ENCODE assay signal across 8 mouse cellular contexts in genomic region chr5:115491771-115492322, GRCm38 (mm10). TPM values are rescaled to one million over a fixed set of nuclear protein-coding genes. Genes with fewer than 3 reads are reported as not detected.
DNase-seq lines count a peak whose midpoint lies in the region; ATAC-seq and TF ChIP-seq lines count a peak whose summit lies in the region.

No protein-coding gene starts in this region.

- peak overlapping the region; percentile 73 for H3K27ac ChIP-seq in heart, postnatal 0 days (ENCODE audit: low read depth)
- H3K27ac ChIP-seq in stomach, embryonic 16.5 days (ENCODE audit: low read length): peak overlapping the region; percentile 25

- peaks cover 8% of the 10 kb centered on the region for H3K4me1 ChIP-seq in heart, postnatal 0 days (ENCODE audit: control insufficient read depth, insufficient read depth)
- peaks cover 23% of the 10 kb centered on the region for H3K4me1 ChIP-seq in stomach, embryonic 16.5 days (ENCODE audit: control insufficient read depth, insufficient read depth, low read length)

- peak overlapping the region; percentile 37; the same call in 1 of the 2 replicates for H3K9ac ChIP-seq in heart, postnatal 0 days (replicated peaks; ENCODE audit: low read depth, low read length)
- H3K9ac ChIP-seq in stomach, embryonic 16.5 days (ENCODE audit: low read length): peak overlapping the region; percentile 53

- no peak overlapping the region for H3K4me3 ChIP-seq in C2C12 (ENCODE audit: insufficient read depth, poor library complexity, severe bottlenecking)
- H3K4me3 ChIP-seq in heart, postnatal 0 days (ENCODE audit: low read depth, low read length): peak overlapping the region; percentile 25
- peak overlapping the region; percentile 35 for H3K4me3 ChIP-seq in stomach, embryonic 16.5 days (replicated peaks; ENCODE audit: low read length)

- H3K79me2 ChIP-seq in C2C12 (ENCODE audit: control insufficient read depth, insufficient read depth): no peaks in the 10 kb centered on the region

- H3K79me3 ChIP-seq in C2C12 (ENCODE audit: low read depth): no peaks in the 10 kb centered on the region

- DNase-seq in adipocyte (ENCODE audit: low spot score): peak; percentile 84
- peak; percentile 90 for DNase-seq in heart, postnatal 0 days (ENCODE audit: low spot score)
- DNase-seq in kidney, postnatal 36 days: peak; percentile 67 to 78
- DNase-seq in layer of hippocampus, postnatal 25 days (ENCODE audit: extremely low spot score in 1 of 2, low spot score in 1 of 2): no peak

- 4% methylated on average over 28 of the region's 28 CpGs for WGBS in heart, postnatal 0 days
- 3% methylated on average over 28 of the region's 28 CpGs for WGBS in stomach, embryonic 16.5 days

- peak overlapping the region; percentile 64 for H3K4me2 ChIP-seq in heart, postnatal 0 days (ENCODE audit: low read depth, low read length)
- H3K4me2 ChIP-seq in stomach, embryonic 16.5 days (ENCODE audit: low read depth, low read length): peak overlapping the region; percentile 60

- H3ac ChIP-seq in C2C12 (ENCODE audit: control insufficient read depth, insufficient read length, low read depth): no peak overlapping the region

- H3K9me3 ChIP-seq in heart, postnatal 0 days (replicated peaks; ENCODE audit: control insufficient read depth, low read length): no peaks in the 10 kb centered on the region
- H3K9me3 ChIP-seq in stomach, embryonic 16.5 days (replicated peaks; ENCODE audit: control insufficient read depth, low read length): no peaks in the 10 kb centered on the region

- ATAC-seq in erythroblast, adult 5-6 weeks (replicated peaks; ENCODE audit: low FRiP score, poor library complexity, severe bottlenecking): peak; percentile 32; the same call in 1 of the 2 replicates
- peak; percentile 16 for ATAC-seq in heart, postnatal 0 days (ENCODE audit: insufficient read depth, low read depth)
- 0 out of 2 replicates have a peak, but pooled peaks have one; percentile 6 for ATAC-seq in megakaryocyte-erythroid progenitor cell, adult 5-6 weeks (replicated peaks; ENCODE audit: low FRiP score, low TSS enrichment, poor library complexity, severe bottlenecking)
- no peak for ATAC-seq in stomach, embryonic 16.5 days (ENCODE audit: insufficient read depth, low FRiP score)

- no peak for TF ChIP-seq CTCF in C2C12 (IDR thresholded peaks at IDR 0.05; ENCODE audit: control insufficient read depth, insufficient read depth, insufficient read length)
- no peak for TF ChIP-seq CTCF in heart, postnatal 0 days (IDR thresholded peaks at IDR 0.05; ENCODE audit: low read depth)

- no peaks in the 10 kb centered on the region for H3K27me3 ChIP-seq in C2C12 (ENCODE audit: control insufficient read depth, insufficient read depth, insufficient read length)
- no peaks in the 10 kb centered on the region for H3K27me3 ChIP-seq in heart, postnatal 0 days (ENCODE audit: control insufficient read depth, insufficient read depth, low read length)
- no peaks in the 10 kb centered on the region for H3K27me3 ChIP-seq in stomach, embryonic 16.5 days (ENCODE audit: control insufficient read depth, insufficient read depth, low read length)

- no peaks in the 10 kb centered on the region for H3K36me3 ChIP-seq in C2C12 (ENCODE audit: control insufficient read depth, insufficient read depth)
- no peaks in the 10 kb centered on the region for H3K36me3 ChIP-seq in heart, postnatal 0 days (replicated peaks; ENCODE audit: control insufficient read depth, insufficient read depth, low read length)
- H3K36me3 ChIP-seq in stomach, embryonic 16.5 days (ENCODE audit: control insufficient read depth, insufficient read depth, low read length): no peaks in the 10 kb centered on the region

- no peak for TF ChIP-seq EP300 in heart, postnatal 0 days (IDR thresholded peaks at IDR 0.05; ENCODE audit: low read depth)

TF ChIP-seq in C2C12, 6 proteins besides CTCF, POLR2A, EP300 and RAD21:
- TF ChIP-seq MYOG (IDR thresholded peaks at IDR 0.05; ENCODE audit: control insufficient read depth, extremely low read depth, insufficient read length) (no peak), USF1 (IDR thresholded peaks at IDR 0.05; ENCODE audit: low read depth) (no peak), CEBPB (IDR thresholded peaks at IDR 0.05; ENCODE audit: low read depth) (peak; percentile 85), FOSL1 (IDR thresholded peaks at IDR 0.05; ENCODE audit: insufficient read depth, low read length, poor library complexity, severe bottlenecking) (no peak), MYOD1 (IDR thresholded peaks at IDR 0.05; ENCODE audit: control insufficient read depth, insufficient read length, low read depth) (peak; percentile 89), MAX (IDR thresholded peaks at IDR 0.05) (peak; percentile 58)

RNA-seq across cellular contexts. Expression of gene Sirt4, which starts 7.3 kb away (rescaled TPM):
- 9.2 TPM for polyA plus RNA-seq in C2C12 (2012; fragmentation: generic; extraction: Trizol)
- 3.1 and 5.9 TPM in 2 replicates for total RNA-seq in erythroblast, adult 5-6 weeks (2015; ENCODE audit: low replicate concordance)
- 0.60 and 2.0 TPM in 2 replicates for total RNA-seq in erythroblast, adult 5-6 weeks (2017; ENCODE audit: low replicate concordance)
- total RNA-seq in heart, postnatal 0 days (2014; rRNA removed; ENCODE audit: low replicate concordance): 13.8 and 29.0 TPM in 2 replicates
- 14.5 and 15.4 TPM in 2 replicates for polyA plus RNA-seq in heart, postnatal 0 days (2015; fragmentation: Nextera tagmentation; extraction: Ambion mirVana)
- total RNA-seq in megakaryocyte-erythroid progenitor cell, adult 5-6 weeks (2014; fragmentation: Nextera tagmentation): 10.7 and 20.4 TPM in 2 replicates
- total RNA-seq in megakaryocyte-erythroid progenitor cell, adult 5-6 weeks (2017): 3.4 and 7.2 TPM in 2 replicates
- 24.4 and 28.0 TPM in 2 replicates for polyA plus RNA-seq in stomach, embryonic 16.5 days (2015; fragmentation: Nextera tagmentation; extraction: Ambion mirVana)
- 10 to 100 TPM; 27.6 to 39.7 TPM for total RNA-seq in layer of hippocampus, postnatal 25 days (2021)

RNA-seq across cellular contexts. Expression of gene Pxn, which starts 14.6 kb away (rescaled TPM):
- 46.8 TPM for polyA plus RNA-seq in C2C12 (2012; fragmentation: generic; extraction: Trizol)
- 18.8 and 38.5 TPM in 2 replicates for total RNA-seq in erythroblast, adult 5-6 weeks (2015; ENCODE audit: low replicate concordance)
- 14.8 and 57.5 TPM in 2 replicates for total RNA-seq in erythroblast, adult 5-6 weeks (2017; ENCODE audit: low replicate concordance)
- 66.6 and 68.8 TPM in 2 replicates for total RNA-seq in heart, postnatal 0 days (2014; rRNA removed; ENCODE audit: low replicate concordance)
- 19.3 and 19.9 TPM in 2 replicates for polyA plus RNA-seq in heart, postnatal 0 days (2015; fragmentation: Nextera tagmentation; extraction: Ambion mirVana)
- total RNA-seq in megakaryocyte-erythroid progenitor cell, adult 5-6 weeks (2014; fragmentation: Nextera tagmentation): 31.8 and 34.0 TPM in 2 replicates
- total RNA-seq in megakaryocyte-erythroid progenitor cell, adult 5-6 weeks (2017): 36.1 and 47.5 TPM in 2 replicates
- 41.9 and 44.5 TPM in 2 replicates for polyA plus RNA-seq in stomach, embryonic 16.5 days (2015; fragmentation: Nextera tagmentation; extraction: Ambion mirVana)
- 10 to 100 TPM; 30.9 to 41.9 TPM for total RNA-seq in layer of hippocampus, postnatal 25 days (2021)

RNA-seq across cellular contexts. Expression of gene Pla2g1b, which starts 25.8 kb away (rescaled TPM):
- polyA plus RNA-seq in C2C12 (2012; fragmentation: generic; extraction: Trizol): not detected
- total RNA-seq in erythroblast, adult 5-6 weeks (2015; ENCODE audit: low replicate concordance): not detected in 2 replicates
- total RNA-seq in erythroblast, adult 5-6 weeks (2017; ENCODE audit: low replicate concordance): not detected in 2 replicates
- not detected in 2 replicates for total RNA-seq in heart, postnatal 0 days (2014; rRNA removed; ENCODE audit: low replicate concordance)
- not detected in 2 replicates for polyA plus RNA-seq in heart, postnatal 0 days (2015; fragmentation: Nextera tagmentation; extraction: Ambion mirVana)
- total RNA-seq in megakaryocyte-erythroid progenitor cell, adult 5-6 weeks (2014; fragmentation: Nextera tagmentation): not detected in 2 replicates
- not detected in 2 replicates for total RNA-seq in megakaryocyte-erythroid progenitor cell, adult 5-6 weeks (2017)
- polyA plus RNA-seq in stomach, embryonic 16.5 days (2015; fragmentation: Nextera tagmentation; extraction: Ambion mirVana): 16.6 and 20.5 TPM in 2 replicates
- total RNA-seq in layer of hippocampus, postnatal 25 days (2021): not detected

Comparison
In these comparisons a context has a peak if more than half of its experiments do, and no peak if none do; other contexts are left out.
1. DNase-seq: peak in adipocyte (single experiment), heart, postnatal 0 days (single experiment) and kidney, postnatal 36 days (2 of 2); none in layer of hippocampus, postnatal 25 days (0 of 2).